Mouse (Mus musculus) MEL (cell line): ENCODE measurements around the gene Plekhh3. TPM values are rescaled to one million over a fixed set of nuclear protein-coding genes. Genes with fewer than 3 reads are reported as not detected.

Source experiments
- DNase-seq: peaks from one replicate; pipeline ENCODE4 v3.0.0; 2011; ENCODE audit warnings: low read depth, low spot score
- H3K27ac ChIP-seq: 2 replicates; pipeline ENCODE4 v1.5.1; 2012; ENCODE audit warnings: low read depth, mild to moderate bottlenecking, control low read depth, low read length, moderate library complexity; ENCODE audit not compliant: control insufficient read depth
- H3K27me3 ChIP-seq, 2 experiments: fragments of 150-350 bp in 1 of 2; sonication (generic) in 1 of 2; 2 replicates each; pipeline ENCODE4 v1.6.1; 2012; ENCODE audit warnings: low read length in 2 of 2, mild to moderate bottlenecking in 2 of 2, improper control_type of control experiment in 1 of 2, moderate library complexity in 1 of 2; ENCODE audit not compliant: insufficient read depth in 2 of 2, control insufficient read depth in 1 of 2
- H3K36me3 ChIP-seq, 2 experiments: 2 replicates each; pipeline ENCODE4 v1.6.1; 2012 to 2014; ENCODE audit warnings: low read length in 2 of 2, improper control_type of control experiment in 1 of 2, inconsistent platforms in 1 of 2, mild to moderate bottlenecking in 1 of 2; ENCODE audit not compliant: insufficient read depth in 2 of 2, control insufficient read depth in 1 of 2
- H3K4me1 ChIP-seq, 2 experiments: fragments of 150-350 bp in 1 of 2; sonication (generic) in 1 of 2; 2 replicates each; pipeline ENCODE4 v1.6.1; 2012; ENCODE audit warnings: low read length in 2 of 2, improper control_type of control experiment in 1 of 2, mild to moderate bottlenecking in 1 of 2; ENCODE audit not compliant: insufficient read depth in 2 of 2, control insufficient read depth in 1 of 2
- H3K4me3 ChIP-seq, 2 experiments: fragments of 150-350 bp in 1 of 2; sonication (generic) in 1 of 2; 2 replicates each; pipeline ENCODE4 v1.5.1; 2012; ENCODE audit warnings: low read depth in 2 of 2, low read length in 2 of 2, mild to moderate bottlenecking in 2 of 2, moderate library complexity in 2 of 2, control low read depth in 1 of 2, improper control_type of control experiment in 1 of 2; ENCODE audit not compliant: control insufficient read depth in 1 of 2, insufficient read depth in 1 of 2
- H3K79me2 ChIP-seq: 2 replicates; pipeline ENCODE4 v1.6.1; 2012; ENCODE audit warnings: mild to moderate bottlenecking, low read length, moderate library complexity; ENCODE audit not compliant: control insufficient read depth, poor library complexity, insufficient read depth
- H3K9ac ChIP-seq: 2 replicates; pipeline ENCODE4 v1.6.1; 2012; ENCODE audit warnings: low read depth, mild to moderate bottlenecking, control low read depth, low read length, moderate library complexity; ENCODE audit not compliant: control insufficient read depth, poor library complexity, severe bottlenecking
- H3K9me3 ChIP-seq: fragments of 150-350 bp; sonication (generic); replicated peaks from 2 replicates; pipeline ENCODE4 v1.6.1; 2012; ENCODE audit warnings: mild to moderate bottlenecking, low read length, improper control_type of control experiment, moderate library complexity; ENCODE audit not compliant: insufficient read depth
- CHD1 ChIP-seq: IDR thresholded peaks from 2 replicates; pipeline ENCODE4 v1.6.1; 2012; ENCODE audit warnings: low read depth, mild to moderate bottlenecking, inconsistent platforms, low read length, improper control_type of control experiment
- CHD2 ChIP-seq: IDR thresholded peaks from 2 replicates; pipeline ENCODE4 v1.6.1; 2011; ENCODE audit warnings: low read length, improper control_type of control experiment
- CTCF ChIP-seq, 3 experiments: IDR thresholded peaks in 2 of 3; conservative IDR thresholded peaks in 1 of 3; 2 replicates each; pipeline ENCODE4 v1.5.1; 2011 to 2012; ENCODE audit warnings: low read length in 3 of 3, low read depth in 2 of 3, mild to moderate bottlenecking in 2 of 3, improper control_type of control experiment in 1 of 3, inconsistent platforms in 1 of 3, mixed read lengths in 1 of 3, moderate library complexity in 1 of 3; ENCODE audit not compliant: control insufficient read depth in 1 of 3, insufficient read depth in 1 of 3, poor library complexity in 1 of 3, severe bottlenecking in 1 of 3
- E2F4 ChIP-seq: IDR thresholded peaks from 2 replicates; pipeline ENCODE4 v1.6.1; 2011; ENCODE audit warnings: low read depth, low read length, improper control_type of control experiment, borderline replicate concordance
- EP300 ChIP-seq, 2 experiments: IDR thresholded peaks; 2 replicates each; pipeline ENCODE4 v1.6.1; 2011; ENCODE audit warnings: improper control_type of control experiment in 2 of 2, low read length in 2 of 2, low read depth in 1 of 2, mild to moderate bottlenecking in 1 of 2
- ETS1 ChIP-seq: IDR thresholded peaks from 2 replicates; pipeline ENCODE4 v1.6.1; 2012; ENCODE audit warnings: low read depth, mild to moderate bottlenecking, inconsistent platforms, low read length, improper control_type of control experiment, moderate library complexity
- GABPA ChIP-seq: IDR thresholded peaks from 2 replicates; pipeline ENCODE4 v1.6.1; 2012; ENCODE audit warnings: low read depth, mild to moderate bottlenecking, inconsistent platforms, low read length, improper control_type of control experiment, moderate library complexity
- GATA1 ChIP-seq: IDR thresholded peaks from 2 replicates; pipeline ENCODE4 v1.6.1; 2011; ENCODE audit warnings: low read depth, low read length, improper control_type of control experiment
- HCFC1 ChIP-seq: IDR thresholded peaks from 2 replicates; pipeline ENCODE4 v1.6.1; 2012; ENCODE audit warnings: low read depth, mild to moderate bottlenecking, inconsistent platforms, low read length, improper control_type of control experiment, moderate library complexity
- JUND ChIP-seq: IDR thresholded peaks from 2 replicates; pipeline ENCODE4 v1.6.1; 2011; ENCODE audit warnings: low read depth, mild to moderate bottlenecking, improper control_type of control experiment, low read length
- KAT2A ChIP-seq: conservative IDR thresholded peaks from 2 replicates; pipeline ENCODE4 v1.6.1; 2012; ENCODE audit warnings: low read depth, low read length, improper control_type of control experiment, inconsistent platforms
- MAFK ChIP-seq: IDR thresholded peaks from 2 replicates; pipeline ENCODE4 v1.6.1; 2011; ENCODE audit warnings: low read depth, mild to moderate bottlenecking, low read length, improper control_type of control experiment, borderline replicate concordance
- MAX ChIP-seq: IDR thresholded peaks from 2 replicates; pipeline ENCODE4 v1.6.1; 2011; ENCODE audit warnings: low read length, improper control_type of control experiment
- MEF2A ChIP-seq: IDR thresholded peaks from 2 replicates; pipeline ENCODE4 v1.6.1; 2014; ENCODE audit warnings: low read depth, mild to moderate bottlenecking, inconsistent platforms, low read length, improper control_type of control experiment; ENCODE audit not compliant: poor library complexity, insufficient replicate concordance, severe bottlenecking; ENCODE audit errors: extremely low read depth
- MXI1 ChIP-seq: IDR thresholded peaks from 2 replicates; pipeline ENCODE4 v1.6.1; 2011; ENCODE audit warnings: mild to moderate bottlenecking, low read depth, low read length, improper control_type of control experiment
- MYB ChIP-seq: IDR thresholded peaks from 2 replicates; pipeline ENCODE4 v1.6.1; 2011; ENCODE audit warnings: mild to moderate bottlenecking, low read depth, low read length, improper control_type of control experiment
- MYC ChIP-seq: IDR thresholded peaks from 2 replicates; pipeline ENCODE4 v1.6.1; 2011; ENCODE audit warnings: low read depth, mild to moderate bottlenecking, low read length, improper control_type of control experiment, moderate library complexity
- NELFE ChIP-seq: IDR thresholded peaks from 2 replicates; pipeline ENCODE4 v1.6.1; 2011; ENCODE audit warnings: low read depth, low read length, improper control_type of control experiment
- NRF1 ChIP-seq: IDR thresholded peaks from 2 replicates; pipeline ENCODE4 v1.6.1; 2014; ENCODE audit warnings: low read depth, mild to moderate bottlenecking, inconsistent platforms, low read length, improper control_type of control experiment, moderate library complexity; ENCODE audit not compliant: poor library complexity, insufficient read depth, severe bottlenecking
- POLR2A ChIP-seq, 2 experiments: IDR thresholded peaks; 2 replicates each; pipeline ENCODE4 v1.6.1; 2011 to 2012; ENCODE audit warnings: low read length in 2 of 2, mild to moderate bottlenecking in 2 of 2, control low read depth in 1 of 2, improper control_type of control experiment in 1 of 2, low read depth in 1 of 2, moderate library complexity in 1 of 2; ENCODE audit not compliant: control insufficient read depth in 1 of 2, insufficient read depth in 1 of 2, poor library complexity in 1 of 2
- POLR2AphosphoS2 ChIP-seq: IDR thresholded peaks from 2 replicates; pipeline ENCODE4 v1.6.1; 2011; ENCODE audit warnings: low read length, improper control_type of control experiment
- POLR2AphosphoS5 ChIP-seq: IDR thresholded peaks from 2 replicates; pipeline ENCODE4 v1.6.1; 2012; ENCODE audit warnings: low read depth, borderline replicate concordance, mild to moderate bottlenecking, inconsistent platforms, low read length, moderate library complexity, mixed read lengths
- RAD21 ChIP-seq: IDR thresholded peaks from 2 replicates; pipeline ENCODE4 v1.6.1; 2011; ENCODE audit warnings: mild to moderate bottlenecking, low read depth, low read length, improper control_type of control experiment
- RCOR1 ChIP-seq: IDR thresholded peaks from 2 replicates; pipeline ENCODE4 v1.6.1; 2012; ENCODE audit warnings: low read depth, mild to moderate bottlenecking, inconsistent platforms, low read length, improper control_type of control experiment
- SIN3A ChIP-seq: IDR thresholded peaks from 2 replicates; pipeline ENCODE4 v1.6.1; 2012; ENCODE audit warnings: low read length, improper control_type of control experiment, inconsistent platforms
- UBTF ChIP-seq: IDR thresholded peaks from 2 replicates; pipeline ENCODE4 v1.6.1; 2012; ENCODE audit warnings: low read depth, mild to moderate bottlenecking, inconsistent platforms, low read length, improper control_type of control experiment, moderate library complexity, borderline replicate concordance; ENCODE audit not compliant: insufficient read depth
- USF1 ChIP-seq: IDR thresholded peaks from 2 replicates; pipeline ENCODE4 v1.6.1; 2014; ENCODE audit warnings: low read depth, mild to moderate bottlenecking, inconsistent platforms, low read length, improper control_type of control experiment, moderate library complexity
- USF2 ChIP-seq, 2 experiments: IDR thresholded peaks; 2 replicates each; pipeline ENCODE4 v1.6.1; 2011 to 2012; ENCODE audit warnings: improper control_type of control experiment in 2 of 2, low read length in 2 of 2, borderline replicate concordance in 1 of 2, inconsistent platforms in 1 of 2, low read depth in 1 of 2, mild to moderate bottlenecking in 1 of 2; ENCODE audit not compliant: insufficient read depth in 1 of 2
- ZC3H11A ChIP-seq: IDR thresholded peaks from 2 replicates; pipeline ENCODE4 v1.6.1; 2012; ENCODE audit warnings: low read depth, mild to moderate bottlenecking, inconsistent platforms, low read length, improper control_type of control experiment
- ZKSCAN1 ChIP-seq: IDR thresholded peaks from 2 replicates; pipeline ENCODE4 v1.6.1; 2012; ENCODE audit warnings: low read depth, mild to moderate bottlenecking, inconsistent platforms, low read length, improper control_type of control experiment, moderate library complexity
- ZMIZ1 ChIP-seq: IDR thresholded peaks from 2 replicates; pipeline ENCODE4 v1.6.1; 2012; ENCODE audit warnings: low read depth, mild to moderate bottlenecking, inconsistent platforms, low read length, improper control_type of control experiment, moderate library complexity
- polyA plus RNA-seq, 2 experiments: library from polyadenylated mRNA; stranded (reverse) in 1 of 2; unstranded in 1 of 2; fragments of >175 nt in 1 of 2; fragments of >200 nt in 1 of 2; gene quantifications; 2 replicates each; pipeline versions ENCODE4 v1.2.1 to v1.2.4; 2012; ENCODE audit warnings: low replicate concordance in 2 of 2, low read depth in 1 of 2; ENCODE audit not compliant: insufficient read length in 2 of 2, insufficient read depth in 1 of 2, missing spikeins in 1 of 2
- total RNA-seq: library from RNA; depleted of rRNA; stranded (reverse); fragments of 300-350 nt; gene quantifications from 2 replicates; pipeline ENCODE4 v1.2.3, GENCODE M21; 2012

The Plekhh3 gene
- total and polyA plus RNA-seq, 3 experiments, result 0.81 to 1.5 TPM; not detected in 1

GRCm38 (mm10) chr11:101190181-101190912 is 19.2 kb upstream of the Plekhh3 start (continued):
- TF ChIP-seq USF2 (IDR thresholded peaks at IDR 0.05; ENCODE audit: borderline replicate concordance in 1 of 2, insufficient read depth in 1 of 2, low read depth in 1 of 2, low read length in 2 of 2), result no peak
- no peak for TF ChIP-seq ZC3H11A
- no peak for TF ChIP-seq RAD21
- TF ChIP-seq NRF1, result peak; percentile 62
- no peak for TF ChIP-seq MEF2A
- no peak for TF ChIP-seq E2F4
- TF ChIP-seq EP300 (IDR thresholded peaks at IDR 0.05; ENCODE audit: low read depth in 1 of 2, low read length in 2 of 2), result no peak
- TF ChIP-seq USF1, result 0 out of 2 replicates have a peak, but pooled peaks have one; percentile 0
- no peak for TF ChIP-seq SIN3A

DNA sequence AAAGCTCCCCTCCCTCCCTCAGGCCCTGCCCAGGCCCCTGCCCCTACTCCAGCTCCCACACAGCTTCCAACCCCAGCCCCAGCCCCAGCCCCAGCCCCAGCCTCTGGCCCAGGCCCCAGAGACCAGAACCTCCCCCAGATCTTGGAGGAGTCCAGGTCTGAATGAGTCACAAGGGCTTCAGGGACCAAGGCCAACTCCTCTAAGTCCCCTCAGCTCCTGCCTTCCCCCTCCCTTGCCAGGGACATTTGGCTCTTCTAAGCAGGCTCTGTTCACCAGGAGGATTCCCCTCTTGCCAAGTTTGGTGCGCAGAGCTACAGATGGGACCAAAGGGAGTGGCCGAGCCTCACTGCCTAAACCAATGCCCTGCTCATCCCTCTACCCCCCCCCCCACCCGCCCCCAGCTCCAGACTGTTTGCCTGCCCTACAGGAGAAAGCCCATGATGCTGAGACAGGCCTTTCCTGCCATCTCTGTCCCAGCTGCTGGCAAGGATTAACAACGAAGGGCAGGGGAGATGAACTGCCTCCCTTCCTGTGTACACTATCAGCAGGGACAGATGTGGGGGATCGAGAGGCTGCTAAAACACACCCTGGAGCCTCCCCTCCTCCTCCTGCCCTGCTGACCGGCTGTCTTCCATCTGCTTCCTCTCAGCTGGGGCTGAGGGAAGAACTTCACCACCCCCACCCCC is 18.5 kb upstream of the Plekhh3 start:
- Histone ChIP-seq H3K36me3 (peaks cover 0 to 23% of the 10 kb centered on the region in 2 experiments; a peak in 2 of 4 replicates), H3K27ac (peak overlapping the region; percentile 69), H3K27me3 (no peaks in the 10 kb centered on the region)
- TF ChIP-seq MAX (peak; percentile 52), MYC (no peak), E2F4 (no peak), ZMIZ1 (0 out of 2 replicates have a peak, but pooled peaks have one; percentile 30), NELFE (peak; percentile 34; the same call in 1 of the 2 replicates), CHD2 (peak; percentile 78), MAFK (no peak), UBTF (no peak), POLR2A (IDR thresholded peaks at IDR 0.05; ENCODE audit: control insufficient read depth in 1 of 2, insufficient read depth in 1 of 2, low read depth in 1 of 2, low read length in 2 of 2, poor library complexity in 1 of 2) (peak in 1 of 2 experiments; percentile 30; a peak in 1 of 4 replicates), GATA1 (peak; percentile 68), KAT2A (peak; percentile 37; the same call in 1 of the 2 replicates), MXI1 (peak; percentile 75; the same call in 1 of the 2 replicates), HCFC1 (no peak), EP300 (IDR thresholded peaks at IDR 0.05; ENCODE audit: low read depth in 1 of 2, low read length in 2 of 2) (peak; percentile 83 to 92), ETS1 (peak; percentile 100), SIN3A (peak; percentile 87), ZKSCAN1 (no peak), GABPA (no peak), CTCF (IDR thresholded peaks at IDR 0.05 in 2 of 3, conservative IDR thresholded peaks at IDR 0.05 in 1 of 3; ENCODE audit: control insufficient read depth in 1 of 3, insufficient read depth in 1 of 3, low read depth in 2 of 3, low read length in 3 of 3, poor library complexity in 1 of 3, severe bottlenecking in 1 of 3) (no peak), CHD1 (no peak), MEF2A (no peak), POLR2AphosphoS2 (no peak; the same call in 1 of the 2 replicates), JUND (0 out of 2 replicates have a peak, but pooled peaks have one; percentile 35), POLR2AphosphoS5 (no peak), MYB (peak; percentile 74), USF1 (no peak), RCOR1 (peak; percentile 67; the same call in 1 of the 2 replicates)

More for the DNA sequence above, 18.5 kb upstream of the Plekhh3 start:
- H3K4me1 ChIP-seq, result peaks cover 10 to 26% of the 10 kb centered on the region in 2 experiments
- no peaks in the 10 kb centered on the region for H3K79me2 ChIP-seq
- H3K9me3 ChIP-seq, result no peaks in the 10 kb centered on the region
- H3K4me3 ChIP-seq, result no peak overlapping the region; a peak in 1 of 4 replicates
- peak overlapping the region; percentile 53 for H3K9ac ChIP-seq
- DNase-seq, result peak; percentile 91
